Mouse (Mus musculus) stomach, embryonic 14.5 days (tissue): ENCODE measurements around the gene Zdhhc8. TPM values are rescaled to one million over a fixed set of nuclear protein-coding genes. Genes with fewer than 3 reads are reported as not detected.
A peak's percentile ranks its signal among the peaks of the same experiment; 100 is the strongest.

Experiments
- ATAC-seq: fragments of 200-750 bp; cut with Nextera tagmentation; 2 replicates; pipeline ENCODE4 v1.8.0; 2017; ENCODE audit warnings: low read depth, moderate TSS enrichment; ENCODE audit not compliant: insufficient number of reproducible peaks, insufficient read depth, low FRiP score
- H3K27ac ChIP-seq: fragments of 300-500 bp; sonication (generic); 2 replicates; pipeline ENCODE4 v1.5.1; 2014; ENCODE audit warnings: mild to moderate bottlenecking, low read length, moderate library complexity, mixed read lengths
- H3K27me3 ChIP-seq: fragments of 300-500 bp; sonication (generic); 2 replicates; pipeline ENCODE4 v1.6.1; 2014; ENCODE audit warnings: low read length, control low read depth, mixed read lengths; ENCODE audit not compliant: control insufficient read depth, insufficient read depth
- H3K36me3 ChIP-seq: fragments of 300-500 bp; sonication (generic); 2 replicates; pipeline ENCODE4 v1.6.1; 2014; ENCODE audit warnings: mild to moderate bottlenecking, control low read depth, low read length, moderate library complexity, mixed read lengths; ENCODE audit not compliant: control insufficient read depth, insufficient read depth
- H3K4me1 ChIP-seq: fragments of 300-500 bp; sonication (generic); 2 replicates; pipeline ENCODE4 v1.6.1; 2014; ENCODE audit warnings: low read length, control low read depth, mixed read lengths; ENCODE audit not compliant: control insufficient read depth, insufficient read depth
- H3K4me2 ChIP-seq: fragments of 300-500 bp; sonication (generic); replicated peaks from 2 replicates; pipeline ENCODE4 v1.6.1; 2014; ENCODE audit warnings: low read depth, low read length, control low read depth
- H3K4me3 ChIP-seq: fragments of 300-500 bp; sonication (generic); 2 replicates; pipeline ENCODE4 v1.5.1; 2014; ENCODE audit warnings: low read depth, low read length, control low read depth
- H3K9ac ChIP-seq: fragments of 300-500 bp; sonication (generic); replicated peaks from 2 replicates; pipeline ENCODE4 v1.6.1; 2014; ENCODE audit warnings: low read depth, mild to moderate bottlenecking, control low read depth, low read length, moderate library complexity, mixed read lengths
- H3K9me3 ChIP-seq: fragments of 300-500 bp; sonication (generic); 2 replicates; pipeline ENCODE4 v1.6.1; 2016; ENCODE audit warnings: low read depth, low read length, control low read depth; ENCODE audit not compliant: control insufficient read depth
- WGBS: fragments of 180-500 bp; shearing (Covaris S2); extraction: QIAGEN DNeasy Blood & Tissue Kit; methylation state at CpG from one replicate; pipeline ENCODE4 v1.1.7; 2014; 5-methylcytosine and 5-hydroxymethylcytosine counted together
- polyA plus RNA-seq: library from polyadenylated mRNA; unstranded; fragments of >200 nt; fragmentation: Nextera tagmentation; extraction: Ambion mirVana; gene quantifications from 2 replicates; pipeline ENCODE4 v1.2.1, GENCODE M21; 2014

Zdhhc8 gene
- polyA plus RNA-seq, 1 experiment from 2014 or later = 9.8 TPM

GRCm38 (mm10) chr16:18233919-18234670 lies 841 bp downstream of the Zdhhc8 start:
- ATAC-seq = no peak
- Histone ChIP-seq H3K36me3 (peaks cover 14% of the 10 kb centered on the region), H3K27me3 (no peaks in the 10 kb centered on the region), H3K4me3 (peak overlapping the region; percentile 87), H3K27ac (peak overlapping the region; percentile 68; the same call in 1 of the 2 replicates), H3K9ac (peak overlapping the region; percentile 85), H3K4me2 (peak overlapping the region; percentile 77), H3K9me3 (no peaks in the 10 kb centered on the region), H3K4me1 (peaks cover 17% of the 10 kb centered on the region)
- 14% methylated on average over 13 of the region's 13 CpGs for WGBS

- peak overlapping the region; percentile 77 for H3K4me2 ChIP-seq
- 45% methylated on average over 1 of the region's 1 CpGs for WGBS
Observed at GRCm38 (mm10) chr16:18233451-18233850, 1.5 kb downstream of the Zdhhc8 start.

GRCm38 (mm10) chr16:18231451-18231850 lies 3.5 kb downstream of the Zdhhc8 start:
- WGBS = 68% methylated on average over 4 of the region's 4 CpGs
- ATAC-seq = no peak
- H3K4me3 ChIP-seq = no peak overlapping the region

More at GRCm38 (mm10) chr16:18233451-18233850, 1.5 kb downstream of the Zdhhc8 start:
- Histone ChIP-seq H3K9me3 (no peaks in the 10 kb centered on the region), H3K4me1 (peaks cover 17% of the 10 kb centered on the region), H3K36me3 (peaks cover 10% of the 10 kb centered on the region), H3K9ac (no peak overlapping the region), H3K27ac (no peak overlapping the region), H3K4me3 (no peak overlapping the region; the same call in 1 of the 2 replicates), H3K27me3 (no peaks in the 10 kb centered on the region)
- no peak for ATAC-seq

DNA sequence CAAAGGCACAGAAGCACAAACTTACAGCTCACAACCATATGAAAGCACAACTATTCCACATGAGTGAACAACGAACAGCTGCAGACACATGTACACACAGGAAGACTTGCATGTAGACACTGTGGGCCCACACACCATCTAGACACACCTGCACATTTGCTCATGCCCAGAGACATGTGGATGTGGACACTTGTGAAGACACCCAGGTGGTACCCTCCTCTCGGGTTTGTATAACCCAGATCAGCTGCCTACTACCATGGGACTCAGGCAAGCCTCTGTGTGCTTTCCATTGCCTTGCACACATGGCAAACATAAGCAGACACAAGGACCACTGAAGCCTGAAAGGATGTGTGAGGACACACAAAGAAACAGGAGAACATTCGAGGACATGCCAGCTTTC lies 3.9 kb downstream of the Zdhhc8 start:
- ATAC-seq = no peak
- Histone ChIP-seq H3K4me2 (no peak overlapping the region), H3K36me3 (peaks cover 11% of the 10 kb centered on the region), H3K27me3 (no peaks in the 10 kb centered on the region), H3K4me1 (peaks cover 15% of the 10 kb centered on the region), H3K9ac (no peak overlapping the region), H3K27ac (no peak overlapping the region), H3K4me3 (no peak overlapping the region), H3K9me3 (no peaks in the 10 kb centered on the region)
- 92% methylated on average over 3 of the region's 3 CpGs for WGBS

More at GRCm38 (mm10) chr16:18231451-18231850, 3.5 kb downstream of the Zdhhc8 start:
- Histone ChIP-seq H3K4me1 (peaks cover 17% of the 10 kb centered on the region), H3K9ac (no peak overlapping the region), H3K27ac (no peak overlapping the region), H3K9me3 (no peaks in the 10 kb centered on the region), H3K4me2 (no peak overlapping the region), H3K27me3 (no peaks in the 10 kb centered on the region), H3K36me3 (peaks cover 11% of the 10 kb centered on the region; the same call in 1 of the 2 replicates)

DNA sequence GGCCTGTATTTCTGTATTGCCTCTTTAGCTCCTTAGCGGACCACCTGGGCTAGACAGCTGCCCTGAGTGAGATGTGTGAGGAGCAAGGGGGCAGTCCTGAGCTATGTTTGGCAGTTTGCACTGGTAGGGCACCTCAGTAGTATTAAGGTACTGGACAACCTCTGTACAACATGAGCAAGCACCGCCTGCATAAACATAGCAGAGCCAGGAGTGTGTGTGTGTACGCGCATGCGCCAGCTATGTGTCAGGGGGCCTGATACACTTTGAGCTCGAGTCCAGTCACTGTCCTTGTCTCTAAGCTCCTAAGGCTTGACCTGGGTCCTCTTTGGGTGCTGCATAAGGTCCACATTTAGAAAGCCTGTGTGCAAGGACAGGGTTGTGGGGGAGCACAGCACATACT lies 4.3 kb downstream of the Zdhhc8 start:
- WGBS = 88% methylated on average over 6 of the region's 6 CpGs
- ATAC-seq = no peak

DNA sequence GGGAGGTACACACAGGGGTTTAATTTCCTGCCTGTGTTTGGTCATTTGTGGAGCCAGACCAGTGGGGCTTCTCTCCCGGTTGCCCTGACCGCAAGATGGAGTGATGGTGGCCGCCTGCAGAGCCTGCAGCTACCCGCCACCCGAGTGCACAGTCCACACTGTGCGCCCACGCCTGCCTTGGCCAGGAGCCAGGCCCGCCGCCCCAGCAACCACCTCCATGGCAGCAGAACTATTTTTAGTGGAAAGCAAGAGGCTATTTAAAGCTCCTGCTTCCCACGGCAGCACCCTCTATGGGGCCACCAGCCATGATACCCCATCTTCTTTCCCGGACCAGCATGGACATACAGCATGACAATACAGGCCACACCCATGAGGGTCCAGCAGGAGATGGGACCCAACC lies 5.3 kb downstream of the Zdhhc8 start:
- 0 out of 2 replicates have a peak overlapping the region, but pooled peaks have one; percentile 3 for H3K9ac ChIP-seq
- no peak overlapping the region for H3K4me2 ChIP-seq
- ATAC-seq = 0 out of 2 replicates have a peak, but pooled peaks have one; percentile 29
- no peak overlapping the region for H3K27ac ChIP-seq
- H3K27me3 ChIP-seq = no peaks in the 10 kb centered on the region
- peaks cover 23% of the 10 kb centered on the region for H3K36me3 ChIP-seq
- 72% methylated on average over 11 of the region's 11 CpGs for WGBS
- no peak overlapping the region for H3K4me3 ChIP-seq
- H3K4me1 ChIP-seq = peaks cover 11% of the 10 kb centered on the region; the same call in 1 of the 2 replicates
- no peaks in the 10 kb centered on the region for H3K9me3 ChIP-seq

More for the DNA sequence above, 4.3 kb downstream of the Zdhhc8 start:
- no peak overlapping the region for H3K9ac ChIP-seq
- H3K27me3 ChIP-seq = no peaks in the 10 kb centered on the region
- H3K36me3 ChIP-seq = peaks cover 13% of the 10 kb centered on the region
- no peak overlapping the region for H3K4me3 ChIP-seq
- H3K4me2 ChIP-seq = no peak overlapping the region
- no peak overlapping the region for H3K27ac ChIP-seq
- H3K9me3 ChIP-seq = no peaks in the 10 kb centered on the region
- peaks cover 11% of the 10 kb centered on the region; the same call in 1 of the 2 replicates for H3K4me1 ChIP-seq

GRCm38 (mm10) chr16:18228856-18229255 lies 6.1 kb downstream of the Zdhhc8 start:
- ATAC-seq = no peak
- Histone ChIP-seq H3K4me1 (peaks cover 9% of the 10 kb centered on the region; the same call in 1 of the 2 replicates), H3K27me3 (no peaks in the 10 kb centered on the region), H3K9ac (no peak overlapping the region), H3K4me2 (no peak overlapping the region), H3K4me3 (no peak overlapping the region), H3K27ac (no peak overlapping the region), H3K36me3 (peaks cover 31% of the 10 kb centered on the region), H3K9me3 (no peaks in the 10 kb centered on the region)
- WGBS = 86% methylated on average over 4 of the region's 4 CpGs

- H3K4me2 ChIP-seq = no peak overlapping the region
- H3K4me3 ChIP-seq = no peak overlapping the region
- ATAC-seq = no peak
- H3K36me3 ChIP-seq = peaks cover 39% of the 10 kb centered on the region
- H3K4me1 ChIP-seq = 0 out of 2 replicates have a peak, but pooled peaks cover 2% of the 10 kb centered on the region
- H3K9me3 ChIP-seq = no peaks in the 10 kb centered on the region
- no peak overlapping the region for H3K27ac ChIP-seq
- H3K9ac ChIP-seq = no peak overlapping the region
- 95% methylated on average over 20 of the region's 20 CpGs for WGBS
- no peaks in the 10 kb centered on the region for H3K27me3 ChIP-seq
Observed at GRCm38 (mm10) chr16:18227897-18228422, 7.0 kb downstream of the Zdhhc8 start.
